Mouse (Mus musculus): ENCODE measurements around the gene Bloc1s3.

- TF ChIP-seq CTCF (IDR thresholded peaks at IDR 0.05; ENCODE audit: low read depth): no peak
- no peak for TF ChIP-seq EP300 (optimal IDR thresholded peaks at IDR 0.05)
Observed at GRCm38 (mm10) chr7:19523017-19523756, 15.0 kb upstream of the Bloc1s3 start.

All from stomach, postnatal 0 days (tissue).